Mouse (Mus musculus): ENCODE measurements around the gene Col19a1.

Col19a1 gene

GRCm38 (mm10) chr1:24461305-24461887 lies 125.9 kb downstream of the Col19a1 start:
- in situ Hi-C loops (cut with MseI, MboI): no loop called here

GRCm38 (mm10) chr1:24458015-24458414 lies 129.3 kb downstream of the Col19a1 start:
- in situ Hi-C loops (cut with MseI, MboI): no loop called here

GRCm38 (mm10) chr1:24452572-24453269 lies 134.6 kb downstream of the Col19a1 start:
- in situ Hi-C loops (cut with MseI, MboI): no loop called here

- in situ Hi-C loops (cut with MseI, MboI): no loop called here
These were observed 135.1 kb downstream of the Col19a1 start for GRCm38 (mm10) chr1:24452159-24452558.

DNA sequence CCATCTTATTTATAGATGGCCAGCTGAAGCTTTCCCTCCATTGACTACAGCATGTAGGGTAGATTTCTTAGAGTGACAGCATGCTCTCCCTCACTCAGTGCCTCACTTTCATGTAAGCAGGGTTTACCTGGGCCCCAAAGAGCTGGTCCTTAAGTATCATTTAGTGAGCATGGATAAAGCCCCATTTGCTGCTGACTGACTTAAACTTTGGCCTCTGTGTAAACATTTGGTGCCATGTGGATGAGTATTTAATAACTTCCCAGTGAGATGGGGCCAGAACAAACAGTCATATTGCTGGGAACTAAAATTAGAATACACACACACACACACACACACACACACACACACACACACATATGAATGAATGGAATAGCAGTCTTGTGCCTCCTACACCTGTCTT lies 149.8 kb downstream of the Col19a1 start:
- in situ Hi-C loops (cut with MseI, MboI): no loop called here

DNA sequence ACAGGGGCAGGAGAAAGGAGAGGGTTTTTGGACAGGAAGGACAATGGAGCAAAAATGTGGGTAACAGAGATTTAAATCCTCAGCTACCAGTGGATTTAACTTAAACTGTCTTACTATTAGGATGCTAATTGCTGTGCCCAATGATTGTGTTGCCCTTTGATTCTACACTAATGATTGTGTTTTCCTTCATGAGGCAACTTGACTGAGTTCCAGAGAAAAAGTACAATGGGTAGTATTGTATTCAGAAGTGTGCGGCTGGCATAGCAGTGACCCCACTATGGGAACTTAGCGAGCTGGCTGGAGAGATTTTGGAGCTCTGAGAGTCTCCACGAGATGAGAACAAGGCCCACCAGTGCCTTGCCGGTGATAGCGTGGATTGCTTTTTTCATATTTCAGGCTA lies 159.0 kb downstream of the Col19a1 start:
- in situ Hi-C loops (cut with MseI, MboI): no loop called here

DNA sequence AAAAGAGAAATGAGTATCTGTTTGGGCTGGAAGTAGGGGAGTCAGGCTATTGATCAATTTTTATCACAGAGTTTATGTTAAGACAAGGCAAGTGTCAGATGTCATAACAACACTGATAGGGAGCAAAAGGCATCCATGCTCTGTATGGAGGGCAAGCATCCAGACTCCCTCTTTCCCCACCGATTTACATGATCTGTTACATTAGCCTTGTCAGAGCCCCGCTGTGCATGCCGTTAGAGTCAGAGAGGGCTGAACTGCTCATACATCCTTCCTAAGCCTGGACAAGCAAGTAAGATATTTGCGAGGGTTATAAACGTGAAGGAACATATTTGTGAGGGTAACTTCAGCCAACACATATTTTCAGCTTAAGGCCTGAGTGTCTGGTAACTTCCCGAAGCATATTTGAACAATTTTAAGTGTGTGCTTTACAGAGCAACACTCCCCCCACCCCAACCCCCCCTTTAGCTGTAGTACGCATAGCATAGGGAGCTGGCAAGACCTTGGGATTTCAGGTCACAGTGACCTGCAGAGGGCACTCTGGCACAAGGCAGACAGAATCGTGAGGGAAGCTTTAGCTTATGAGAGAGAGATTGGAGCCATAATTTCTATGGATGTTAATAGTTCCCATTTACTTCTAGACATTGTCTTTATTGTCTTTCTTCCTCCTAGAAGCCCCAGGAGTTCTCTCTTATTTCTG lies 209.0 kb downstream of the Col19a1 start:
- in situ Hi-C loops (cut with MseI, MboI): loop anchor here in 1 of 2 experiments (5.0 kb wide), 1 partner anchor 254 kb away; no protein-coding TSS in a partner anchor

- in situ Hi-C loops (cut with MseI, MboI): loop anchor here in 1 of 2 experiments (5.0 kb wide), 1 partner anchor 257 kb away; no protein-coding TSS in a partner anchor
These were observed 212.4 kb downstream of the Col19a1 start for GRCm38 (mm10) chr1:24374902-24375301.

DNA sequence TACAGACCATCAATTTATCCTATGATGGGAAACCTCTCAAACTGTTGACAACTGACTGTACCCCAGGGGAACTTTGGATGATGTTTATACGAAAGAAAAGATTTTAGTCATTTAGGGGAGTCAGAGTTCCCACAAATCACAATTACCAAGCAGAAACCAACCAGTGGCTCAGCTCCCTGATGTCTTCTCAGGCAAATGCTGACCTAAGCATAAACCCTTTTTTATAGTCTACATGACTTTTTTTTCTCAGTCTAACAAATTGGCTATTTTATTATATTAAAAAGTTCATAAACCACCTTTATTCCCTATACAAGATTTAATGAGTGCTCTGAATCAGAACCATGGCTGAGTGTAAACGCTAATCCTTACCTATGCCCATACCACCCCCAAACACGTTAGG lies 213.6 kb downstream of the Col19a1 start:
- in situ Hi-C loops (cut with MseI, MboI): no loop called here

- in situ Hi-C loops (cut with MseI, MboI): no loop called here
These were observed 214.6 kb downstream of the Col19a1 start for GRCm38 (mm10) chr1:24372471-24373258.

- in situ Hi-C loops (cut with MseI, MboI): no loop called here
These were observed 219.4 kb downstream of the Col19a1 start for GRCm38 (mm10) chr1:24367570-24368517.

DNA sequence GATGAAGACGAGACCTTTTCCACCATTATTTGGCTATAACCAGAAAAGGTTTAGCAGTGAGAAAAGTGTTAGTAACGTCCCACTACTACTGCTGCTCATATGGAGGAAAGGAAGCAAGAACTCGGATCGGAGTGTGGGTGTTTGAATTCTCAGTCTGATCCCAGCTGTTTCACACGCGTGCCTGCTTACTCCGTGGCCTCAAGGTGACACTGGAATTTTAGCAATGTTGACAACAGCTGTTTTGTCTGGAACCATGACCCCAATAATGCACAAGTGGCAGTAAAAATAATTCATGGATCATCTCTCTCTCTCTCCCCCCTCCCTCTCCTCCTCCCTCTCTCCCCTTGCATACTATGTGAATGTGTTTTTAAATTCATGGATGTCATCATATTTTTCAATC lies 222.5 kb downstream of the Col19a1 start:
- in situ Hi-C loops (cut with MseI, MboI): no loop called here

DNA sequence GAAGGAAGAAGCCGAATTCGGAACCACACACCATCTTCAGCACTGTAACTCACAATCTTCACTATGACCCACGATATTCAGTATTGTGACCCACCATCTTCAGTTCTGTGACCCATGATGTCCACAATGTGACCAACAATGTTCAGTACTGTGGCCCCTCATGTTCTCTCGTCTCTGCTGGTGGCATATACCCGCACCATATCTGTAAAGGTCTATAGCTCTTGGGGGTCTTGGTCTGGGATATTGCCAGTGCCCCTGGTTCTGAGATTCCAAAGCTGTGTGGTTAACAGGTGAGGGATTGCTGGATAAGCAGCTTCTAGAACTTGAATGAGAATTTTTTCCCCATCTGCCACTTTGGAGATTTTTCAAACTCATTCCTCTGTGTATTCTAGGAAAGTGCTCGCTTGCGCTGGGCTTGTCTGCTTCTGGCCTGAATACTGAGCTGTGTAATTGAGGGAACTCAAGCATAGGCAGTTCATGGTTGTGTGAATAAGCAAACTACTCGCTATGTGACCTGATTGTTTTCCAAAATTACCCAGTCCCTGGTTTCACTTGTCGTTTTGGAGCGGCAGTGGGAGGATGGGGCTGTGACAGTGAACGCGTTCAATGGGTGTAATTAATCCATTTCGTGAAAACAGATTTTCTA lies 225.2 kb downstream of the Col19a1 start:
- in situ Hi-C loops (cut with MseI, MboI): no loop called here

DNA sequence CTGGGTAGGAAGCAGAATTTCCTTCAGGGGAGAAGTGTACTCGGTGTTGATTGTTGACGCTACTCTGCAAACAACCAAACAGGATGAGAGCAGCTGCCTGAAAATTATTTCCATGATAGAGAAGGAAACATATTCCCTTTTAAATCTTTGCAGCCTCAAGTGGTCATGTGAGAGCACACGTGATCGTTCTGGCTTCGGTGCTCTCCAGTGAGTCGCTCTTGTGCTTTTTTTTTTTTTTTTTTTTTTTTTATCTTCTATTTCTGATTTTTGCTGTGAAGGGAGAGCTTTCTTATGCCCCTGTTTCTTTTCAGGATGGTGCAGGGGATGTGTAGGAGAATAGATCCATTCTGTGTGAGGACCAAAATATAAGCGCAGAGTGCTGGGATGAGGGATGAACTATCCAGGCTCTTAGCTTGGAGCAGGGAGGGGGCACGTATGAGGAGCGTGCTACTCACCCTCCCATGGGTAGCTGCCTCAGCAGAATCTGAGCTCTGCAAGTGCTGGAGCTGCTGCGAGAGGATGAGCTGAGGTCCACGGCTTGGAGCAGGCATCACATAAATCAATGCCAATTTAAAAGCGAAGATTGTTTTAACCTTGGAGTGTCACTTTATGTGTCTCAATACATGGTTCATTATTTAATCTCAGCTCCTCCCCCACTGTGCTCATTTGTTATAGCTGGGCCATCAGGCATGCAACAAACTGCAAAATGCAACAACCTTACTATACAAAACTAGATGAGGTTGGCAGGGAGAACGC lies 237.6 kb downstream of the Col19a1 start:
- in situ Hi-C loops (cut with MseI, MboI): no loop called here

DNA sequence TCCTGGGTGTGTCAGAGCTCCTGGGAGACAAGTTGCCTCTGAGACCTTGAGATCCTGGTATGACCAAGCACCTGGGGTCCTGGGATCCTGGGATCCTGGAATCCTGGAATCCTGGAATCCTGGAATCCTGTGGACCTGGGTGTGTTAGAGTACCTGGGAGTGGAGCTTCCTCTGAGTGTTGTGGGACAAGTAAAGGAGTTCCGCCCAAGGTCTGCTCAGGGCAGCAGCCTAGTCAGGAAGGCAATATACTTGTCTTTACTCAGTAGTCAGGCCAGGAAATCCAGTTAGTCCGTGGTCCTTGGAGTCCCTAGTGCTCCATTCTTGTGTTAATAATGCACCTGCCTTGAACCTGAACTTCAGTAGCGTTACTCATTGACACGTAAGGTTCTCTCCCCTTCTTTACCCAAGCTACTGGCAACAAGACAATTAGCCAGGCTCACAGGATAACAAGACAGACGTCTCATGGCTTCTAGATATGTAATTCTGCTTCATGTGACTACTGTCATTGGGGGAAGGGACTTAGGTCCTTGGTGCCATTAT lies 239.6 kb downstream of the Col19a1 start:
- in situ Hi-C loops (cut with MseI, MboI): no loop called here

- in situ Hi-C loops (cut with MseI, MboI): no loop called here
These were observed 249.6 kb downstream of the Col19a1 start for GRCm38 (mm10) chr1:24337556-24338275.

DNA sequence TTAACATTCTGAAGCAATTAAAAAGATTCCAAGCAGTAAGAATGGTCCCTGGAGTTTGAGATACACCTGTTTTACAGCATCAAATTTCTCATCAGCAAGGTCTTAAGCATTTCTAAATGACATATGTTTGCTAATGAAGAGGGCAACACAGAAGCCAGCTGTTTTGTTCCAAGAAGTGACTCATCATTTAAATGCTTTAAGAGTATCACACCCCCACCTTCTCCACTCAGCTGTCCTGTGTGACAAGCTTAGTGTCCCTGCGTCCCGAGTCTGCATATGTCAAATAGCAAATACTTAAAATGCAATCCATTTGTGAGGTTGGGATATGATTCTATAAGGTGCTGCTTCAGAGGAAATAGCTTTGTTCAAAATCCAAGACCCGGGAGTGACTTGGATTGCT lies 251.2 kb downstream of the Col19a1 start:
- in situ Hi-C loops (cut with MseI, MboI): no loop called here

- in situ Hi-C loops (cut with MseI, MboI): no loop called here
These were observed 270.2 kb downstream of the Col19a1 start for GRCm38 (mm10) chr1:24316961-24317589.
